Mouse (Mus musculus): Measurements from ENCODE around the gene Rasal2. TPM values are rescaled to one million over a fixed set of nuclear protein-coding genes. Genes with fewer than 3 reads are reported as not detected.

Rasal2 gene
- total RNA-seq, 2 experiments from 2014 or later: 87.6 to 90.9 TPM

DNA sequence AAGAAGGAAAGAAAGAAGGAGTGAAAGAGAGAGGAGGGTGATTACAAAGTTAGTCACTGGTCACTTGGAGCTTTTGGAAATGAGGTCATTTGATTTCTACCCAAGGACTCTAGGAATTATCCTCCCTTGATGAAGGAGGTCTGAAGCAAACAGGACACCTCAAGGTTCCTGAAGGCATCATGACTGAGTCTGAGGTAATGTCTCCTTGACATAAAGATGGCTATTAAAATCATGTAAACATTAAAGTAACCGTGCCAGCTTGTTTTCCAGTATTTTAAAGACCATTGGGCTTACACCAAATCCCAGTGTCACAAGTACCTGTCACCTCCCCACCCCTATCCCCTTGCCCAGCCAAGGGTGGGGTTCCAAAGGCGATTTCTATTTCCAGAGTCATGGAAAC lies 25.9 kb upstream of the Rasal2 start:
- TF ChIP-seq CTCF (IDR thresholded peaks at IDR 0.05): no peak
- intact Hi-C loops (cut with DNase I): no loop called here

DNA sequence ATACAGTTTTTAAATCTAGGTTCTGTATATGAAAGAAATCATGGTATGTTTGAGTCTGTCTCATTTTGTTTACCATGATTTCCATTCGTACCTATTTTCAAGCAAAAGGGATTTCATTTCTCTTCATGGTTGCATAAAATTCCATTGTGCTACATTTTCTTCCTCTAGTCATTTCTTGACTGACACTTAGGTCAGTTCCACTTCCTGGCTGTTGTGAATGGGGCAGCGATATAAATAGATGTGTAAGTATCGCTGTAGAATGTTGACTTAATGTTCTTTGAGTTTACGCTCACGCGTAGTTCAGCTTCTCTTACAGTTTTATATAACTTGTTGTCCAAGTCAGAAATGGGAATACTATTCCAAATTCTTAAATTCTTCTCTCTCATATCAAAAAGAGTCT lies 23.5 kb upstream of the Rasal2 start:
- no peak overlapping the region for H3K27ac ChIP-seq
- DNase-seq (ENCODE audit: extremely low spot score in 1 of 2, low spot score in 2 of 2): no peak
- intact Hi-C loops (cut with DNase I): no loop called here

More for the DNA sequence above, 25.9 kb upstream of the Rasal2 start:
- H3K4me3 ChIP-seq: no peak overlapping the region
- no peak overlapping the region for H3K27ac ChIP-seq
- DNase-seq (ENCODE audit: extremely low spot score in 1 of 2, low spot score in 2 of 2): no peak

DNA sequence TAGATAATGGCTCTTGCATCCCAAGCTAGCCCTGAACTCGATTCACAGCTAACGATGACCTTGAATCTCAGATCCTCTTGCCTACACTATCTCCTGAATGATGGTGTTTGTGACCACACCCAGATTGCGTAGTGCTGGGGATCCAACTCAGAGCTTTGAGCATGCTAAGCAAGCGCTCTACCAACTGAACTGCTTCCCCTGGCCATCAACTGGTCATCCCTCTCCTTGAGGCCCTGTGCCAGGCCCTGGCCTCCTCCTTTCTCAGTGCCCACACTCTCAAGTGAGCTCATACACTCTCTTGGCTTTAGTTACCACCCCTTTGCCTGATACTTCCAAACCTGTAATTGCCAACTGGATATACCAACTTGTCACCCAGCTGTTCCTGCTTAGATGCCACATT lies 22.0 kb upstream of the Rasal2 start:
- TF ChIP-seq CTCF (IDR thresholded peaks at IDR 0.05): no peak
- intact Hi-C loops (cut with DNase I): no loop called here
- DNase-seq (ENCODE audit: extremely low spot score in 1 of 2, low spot score in 2 of 2): no peak
- Histone ChIP-seq H3K4me3 (no peak overlapping the region), H3K27ac (no peak overlapping the region)

More for the DNA sequence above, 23.5 kb upstream of the Rasal2 start:
- no peak overlapping the region for H3K4me3 ChIP-seq
- no peak for TF ChIP-seq CTCF (IDR thresholded peaks at IDR 0.05)

DNA sequence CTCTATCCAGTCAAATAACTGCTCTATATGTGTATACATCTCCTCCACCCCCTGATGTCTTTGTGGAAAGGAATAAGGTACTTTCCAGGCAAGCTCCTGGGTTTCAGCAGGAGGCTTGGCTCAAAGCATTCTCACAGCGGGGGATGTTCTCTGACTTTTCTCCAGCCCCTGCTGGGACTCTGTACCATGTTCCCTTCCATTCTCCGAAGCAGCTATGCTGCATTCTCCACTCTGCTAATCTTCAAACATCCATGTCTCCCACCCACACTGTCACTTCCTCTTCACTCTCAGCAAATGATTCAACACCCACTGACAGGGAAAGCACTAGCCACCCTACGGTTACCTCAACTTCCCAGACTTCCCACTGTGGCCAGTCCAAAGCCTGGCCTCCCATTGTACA lies 20.9 kb upstream of the Rasal2 start:
- TF ChIP-seq CTCF (IDR thresholded peaks at IDR 0.05): no peak
- intact Hi-C loops (cut with DNase I): no loop called here
- H3K4me3 ChIP-seq: no peak overlapping the region
- peak overlapping the region; percentile 45; the same call in 1 of the 2 replicates for H3K27ac ChIP-seq
- DNase-seq (ENCODE audit: extremely low spot score in 1 of 2, low spot score in 2 of 2): peak in 1 of 2 experiments; percentile 17

DNA sequence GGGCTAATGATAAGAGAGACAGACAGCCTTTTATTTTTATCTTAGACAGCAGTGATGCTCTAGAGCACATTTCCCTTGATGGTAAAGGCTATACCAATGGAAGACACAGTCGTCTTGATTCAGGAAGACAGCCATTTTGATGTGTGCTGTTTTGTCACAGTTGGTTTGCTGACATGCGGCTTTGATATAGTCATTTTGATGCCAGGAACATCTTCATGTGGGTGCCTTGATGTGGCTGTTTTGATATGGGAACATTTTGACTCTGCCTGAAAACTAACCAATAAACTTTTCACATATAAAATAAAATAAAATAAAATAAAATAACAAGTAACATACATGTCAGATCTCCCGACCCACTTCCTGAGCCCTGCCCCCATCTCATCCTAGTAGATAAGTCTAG lies 16.0 kb upstream of the Rasal2 start:
- no peak for TF ChIP-seq CTCF (IDR thresholded peaks at IDR 0.05)
- H3K27ac ChIP-seq: no peak overlapping the region
- DNase-seq (ENCODE audit: extremely low spot score in 1 of 2, low spot score in 2 of 2): no peak
- no peak overlapping the region for H3K4me3 ChIP-seq
- intact Hi-C loops (cut with DNase I): loop anchor here (5.0 kb wide), 1 partner anchor 89 kb away; no protein-coding TSS in a partner anchor

DNA sequence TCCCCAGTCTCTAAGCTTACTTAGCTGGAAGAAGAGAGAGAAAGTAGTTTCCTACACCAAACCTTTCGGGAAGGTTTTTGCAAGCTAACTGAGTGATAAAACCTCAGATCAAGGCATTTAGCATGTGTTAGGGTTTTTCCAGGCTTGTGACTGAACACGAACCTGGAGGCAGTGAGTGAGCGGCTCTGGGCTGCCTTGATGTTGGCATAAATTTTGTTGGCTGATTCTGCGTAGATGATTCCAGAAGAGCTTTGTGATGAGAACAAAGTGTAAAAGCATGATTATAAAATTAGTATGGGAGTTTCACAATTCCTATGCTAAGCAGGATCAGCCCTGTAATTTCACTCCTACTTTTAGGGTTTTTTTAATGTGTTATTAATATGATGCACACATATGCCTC lies 15.2 kb upstream of the Rasal2 start:
- Histone ChIP-seq H3K27ac (peak overlapping the region; percentile 45; the same call in 1 of the 2 replicates), H3K4me3 (no peak overlapping the region)
- DNase-seq (ENCODE audit: extremely low spot score in 1 of 2, low spot score in 2 of 2): no peak
- intact Hi-C loops (cut with DNase I): loop anchor here (5.0 kb wide), 1 partner anchor 90 kb away; no protein-coding TSS in a partner anchor
- no peak for TF ChIP-seq CTCF (IDR thresholded peaks at IDR 0.05)

DNA sequence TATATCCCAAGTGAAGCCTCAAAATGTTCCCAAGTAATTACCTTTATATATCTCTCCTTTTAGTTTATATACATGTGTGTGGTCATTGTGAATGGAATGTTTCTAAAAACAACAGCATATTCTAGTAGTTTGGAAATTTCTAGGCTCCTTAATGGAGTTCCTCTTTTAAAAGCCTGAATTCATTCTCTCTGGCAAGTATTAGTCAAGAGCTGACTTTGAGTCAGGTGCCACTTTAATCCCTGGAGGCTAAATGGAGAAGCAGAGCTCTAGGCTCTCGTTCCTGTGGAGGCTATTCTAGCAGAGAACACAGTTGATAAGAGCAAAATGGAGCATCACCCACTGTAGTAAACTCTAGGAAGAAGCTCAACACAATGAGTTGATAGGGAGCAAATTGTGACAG lies 14.5 kb upstream of the Rasal2 start:
- DNase-seq (ENCODE audit: extremely low spot score in 1 of 2, low spot score in 2 of 2): no peak
- Histone ChIP-seq H3K27ac (peak overlapping the region; percentile 45; the same call in 1 of the 2 replicates), H3K4me3 (no peak overlapping the region)
- TF ChIP-seq CTCF (IDR thresholded peaks at IDR 0.05): no peak
- intact Hi-C loops (cut with DNase I): loop anchor here (5.0 kb wide), 1 partner anchor 90 kb away; no protein-coding TSS in a partner anchor

DNA sequence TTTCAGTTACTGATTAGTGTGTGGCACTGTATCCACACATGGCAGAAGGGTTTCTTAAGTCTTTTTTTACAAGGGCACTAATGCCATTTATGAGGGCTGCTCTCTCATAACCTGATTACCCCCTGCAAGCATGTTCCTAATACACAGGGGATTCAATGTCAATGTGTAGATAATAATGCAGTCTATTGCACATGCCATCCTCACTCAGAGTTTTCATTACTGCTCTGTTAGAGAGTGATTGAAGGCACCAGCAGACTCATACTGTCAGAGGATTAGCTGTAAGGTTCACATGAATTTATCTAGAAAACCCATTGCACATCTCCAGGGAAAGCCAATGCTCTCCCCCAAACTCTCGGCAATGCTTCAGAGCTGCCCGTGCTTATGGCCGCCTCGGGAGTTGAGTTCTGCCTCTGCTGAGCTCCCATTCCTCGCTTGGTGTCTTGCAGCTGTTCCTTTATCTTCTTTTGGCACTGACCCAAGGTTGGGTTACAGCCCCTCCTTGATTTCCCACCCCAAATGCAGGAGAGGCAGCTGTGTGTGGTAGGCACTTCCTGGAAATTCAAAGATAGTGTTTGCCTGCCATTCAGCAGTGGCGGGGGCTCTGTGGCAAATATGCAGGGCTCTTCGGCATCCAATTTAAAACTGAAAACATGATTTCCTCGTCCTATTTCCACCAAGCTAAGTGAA lies 13.5 kb upstream of the Rasal2 start:
- intact Hi-C loops (cut with DNase I): loop anchor here (5.0 kb wide), 1 partner anchor 91 kb away; no protein-coding TSS in a partner anchor
- TF ChIP-seq CTCF (IDR thresholded peaks at IDR 0.05): no peak
- H3K27ac ChIP-seq: no peak overlapping the region; the same call in 1 of the 2 replicates
- no peak overlapping the region for H3K4me3 ChIP-seq
- DNase-seq (ENCODE audit: extremely low spot score in 1 of 2, low spot score in 2 of 2): no peak

DNA sequence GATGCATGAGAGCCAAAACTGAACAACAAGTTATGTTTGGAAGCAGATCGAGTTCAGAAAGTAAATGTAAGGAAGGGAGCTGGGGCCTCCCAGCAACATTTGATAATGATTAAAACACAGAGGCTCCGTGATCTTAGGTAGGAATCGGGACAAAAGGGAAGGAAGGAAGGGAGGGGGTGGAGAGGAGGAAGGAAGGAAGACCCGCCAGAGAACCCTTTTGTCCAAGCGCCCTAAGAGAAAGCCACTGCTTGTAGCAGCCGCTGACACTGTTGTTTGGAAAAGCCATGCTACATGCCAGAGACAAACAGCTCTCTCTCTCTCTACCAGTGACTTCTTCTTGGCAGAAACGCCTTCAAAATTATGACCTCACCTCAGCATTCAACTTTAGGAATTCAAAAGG lies 5.5 kb upstream of the Rasal2 start:
- peak overlapping the region; percentile 58 for H3K27ac ChIP-seq
- H3K4me3 ChIP-seq: no peak overlapping the region
- intact Hi-C loops (cut with DNase I): no loop called here
- TF ChIP-seq CTCF (IDR thresholded peaks at IDR 0.05): no peak
- DNase-seq (ENCODE audit: extremely low spot score in 1 of 2, low spot score in 2 of 2): no peak

DNA sequence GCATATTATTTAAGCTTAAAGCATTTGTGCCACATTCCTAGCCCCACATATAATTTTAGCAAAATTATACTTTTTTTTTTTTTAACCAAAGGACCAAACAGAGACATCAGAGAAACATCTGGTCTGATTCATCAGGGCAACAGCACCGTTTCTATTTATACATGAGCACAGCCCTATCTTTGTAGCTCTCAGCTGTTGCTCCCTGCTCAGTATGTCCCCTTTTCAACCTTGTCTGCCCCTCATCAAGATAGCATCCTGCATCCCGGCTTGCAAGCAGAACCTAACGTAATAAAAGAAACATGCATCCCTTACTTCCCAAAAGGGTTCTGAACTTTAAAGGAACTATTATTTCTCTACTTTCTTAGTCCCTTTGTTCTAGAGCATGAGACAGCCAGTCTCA lies 5.0 kb upstream of the Rasal2 start:
- no peak for DNase-seq (ENCODE audit: extremely low spot score in 1 of 2, low spot score in 2 of 2)
- H3K4me3 ChIP-seq: no peak overlapping the region
- H3K27ac ChIP-seq: peak overlapping the region; percentile 58
- intact Hi-C loops (cut with DNase I): no loop called here
- no peak for TF ChIP-seq CTCF (IDR thresholded peaks at IDR 0.05)

DNA sequence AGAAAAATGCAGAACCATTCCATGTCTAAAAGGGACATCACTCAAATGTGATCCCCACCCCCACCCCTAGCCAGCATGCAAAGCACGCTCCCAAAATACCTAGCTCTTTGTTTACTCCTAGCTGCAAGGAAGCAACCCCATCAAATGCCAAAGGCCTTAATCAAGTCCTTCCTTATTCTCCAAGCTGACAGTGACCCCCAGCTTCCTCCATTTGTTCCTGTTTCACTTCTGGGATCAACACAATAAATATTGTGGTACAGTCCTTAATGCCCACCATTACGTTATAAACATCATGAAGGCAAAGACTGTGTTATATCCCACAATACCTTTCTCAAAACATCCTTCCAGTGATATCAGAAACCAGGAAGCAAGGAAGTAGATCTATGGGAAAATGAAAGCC lies 4.2 kb upstream of the Rasal2 start:
- Histone ChIP-seq H3K27ac (peak overlapping the region; percentile 58; the same call in 1 of the 2 replicates), H3K4me3 (no peak overlapping the region)
- intact Hi-C loops (cut with DNase I): no loop called here
- TF ChIP-seq CTCF (IDR thresholded peaks at IDR 0.05): no peak
- no peak for DNase-seq (ENCODE audit: extremely low spot score in 1 of 2, low spot score in 2 of 2)

DNA sequence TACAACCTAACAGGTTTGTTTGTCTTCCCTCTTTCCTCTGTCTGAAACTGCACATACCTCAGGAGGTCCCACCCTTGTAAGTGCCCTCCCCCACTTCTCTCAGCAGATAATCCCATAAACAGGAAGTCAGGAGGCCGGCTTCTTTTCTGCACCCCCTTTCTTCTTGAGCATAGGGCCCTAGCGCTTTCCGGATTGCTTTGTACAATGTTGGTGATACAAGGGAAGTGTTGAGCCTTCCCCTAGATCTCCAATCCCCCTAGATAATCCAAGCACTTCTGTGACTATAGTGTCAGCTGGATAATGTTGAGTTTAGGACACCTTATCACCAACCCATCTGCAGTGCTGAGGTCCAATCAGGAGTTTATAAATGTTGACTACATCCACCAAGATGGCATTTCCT lies 3.4 kb upstream of the Rasal2 start:
- Histone ChIP-seq H3K4me3 (no peak overlapping the region), H3K27ac (no peak overlapping the region)
- intact Hi-C loops (cut with DNase I): no loop called here
- DNase-seq (ENCODE audit: extremely low spot score in 1 of 2, low spot score in 2 of 2): no peak
- TF ChIP-seq CTCF (IDR thresholded peaks at IDR 0.05): no peak

Data from left cerebral cortex, adult 2 months (tissue).